Mouse (Mus musculus) E14TG2a.4 (cell line): ENCODE data around the gene Fance.
A peak's percentile ranks its signal among the peaks of the same experiment; 100 is the strongest.

Experiments used
- H3K27me3 ChIP-seq: 2 replicates; pipeline ENCODE4 v1.6.1; 2014; ENCODE audit warnings: low read length, control low read depth; ENCODE audit not compliant: insufficient read depth
- H3K36me3 ChIP-seq: 2 replicates; pipeline ENCODE4 v1.6.1; 2014; ENCODE audit warnings: low read length, control low read depth; ENCODE audit not compliant: insufficient read depth
- H3K4me1 ChIP-seq: replicated peaks from 2 replicates; pipeline ENCODE4 v1.6.1; 2014; ENCODE audit warnings: low read depth, low read length, control low read depth
- H3K4me3 ChIP-seq: replicated peaks from 2 replicates; pipeline ENCODE4 v1.5.1; 2014; ENCODE audit warnings: mild to moderate bottlenecking, low read length
- H3K9me3 ChIP-seq: 2 replicates; pipeline ENCODE4 v1.6.1; 2014; ENCODE audit warnings: low read length, control low read depth
- CTCF ChIP-seq: conservative IDR thresholded peaks from 2 replicates; pipeline ENCODE4 v1.5.1; 2014; ENCODE audit warnings: low read length
- NANOG ChIP-seq: IDR thresholded peaks from 2 replicates; pipeline ENCODE4 v1.6.1; 2014; ENCODE audit warnings: borderline replicate concordance, low read length, mixed read lengths
- POU5F1 ChIP-seq: IDR thresholded peaks from 2 replicates; pipeline ENCODE4 v1.6.1; 2014; ENCODE audit warnings: low read length, borderline replicate concordance

Fance gene

DNA sequence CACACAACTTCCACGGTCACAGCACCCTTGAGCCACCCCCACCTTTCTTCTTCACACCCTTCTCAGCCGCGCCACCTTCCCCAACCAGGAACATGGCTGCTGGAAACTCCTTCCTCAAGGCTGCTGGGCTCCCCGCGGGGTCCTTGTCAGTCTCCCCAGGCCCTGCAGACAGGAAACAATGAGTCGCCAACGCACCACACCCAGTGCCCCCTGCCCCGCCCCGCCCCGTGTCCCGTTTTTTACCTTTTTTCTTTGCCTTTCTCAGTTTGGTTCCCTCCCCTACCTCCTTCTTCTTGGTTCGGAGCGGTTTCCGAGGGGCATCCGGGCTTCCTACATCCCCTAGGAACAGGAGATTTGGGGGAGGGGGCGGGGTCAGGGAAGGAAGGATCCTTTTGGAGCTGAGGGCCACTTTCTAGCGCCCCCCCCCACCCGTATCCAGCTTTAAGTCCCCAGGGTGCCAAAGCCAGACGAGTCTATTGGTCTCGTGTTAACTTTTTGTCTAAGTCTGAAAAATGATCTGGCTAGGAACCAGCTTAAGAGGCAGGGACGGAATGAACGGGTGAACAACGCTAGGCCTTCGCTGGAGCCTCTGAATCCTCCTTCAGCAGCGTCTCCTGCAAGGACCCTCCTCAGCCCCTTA is 49.5 kb downstream of the Fance start:
- peaks cover 71% of the 10 kb centered on the region for H3K4me1 ChIP-seq
- H3K27me3 ChIP-seq, result peaks cover 60% of the 10 kb centered on the region
- no peaks in the 10 kb centered on the region for H3K9me3 ChIP-seq
- no peaks in the 10 kb centered on the region for H3K36me3 ChIP-seq
- H3K4me3 ChIP-seq, result peak overlapping the region; percentile 78
- no peak for TF ChIP-seq POU5F1
- TF ChIP-seq CTCF, result no peak
- no peak for TF ChIP-seq NANOG

DNA sequence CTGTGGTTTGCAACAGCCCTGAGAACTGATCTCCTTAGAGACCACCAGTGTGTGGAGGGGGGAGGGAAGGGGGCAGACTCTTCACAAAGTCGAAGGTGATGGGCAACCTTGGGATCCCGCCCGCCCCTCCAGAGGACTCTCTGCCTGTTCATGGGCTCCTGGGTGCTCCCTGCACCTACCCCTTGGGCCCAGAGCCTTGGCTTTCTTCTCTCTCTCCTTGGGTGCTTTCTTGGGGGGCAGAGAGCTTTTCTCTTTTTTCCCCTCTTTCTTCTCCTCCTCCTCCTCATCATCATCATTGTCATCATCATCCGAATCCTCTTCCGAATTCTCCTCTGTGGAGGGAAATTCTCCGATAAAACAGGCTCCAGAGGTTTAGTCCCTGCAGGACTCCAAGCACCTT is 50.2 kb downstream of the Fance start:
- Histone ChIP-seq H3K4me3 (peak overlapping the region; percentile 78), H3K27me3 (peaks cover 60% of the 10 kb centered on the region), H3K9me3 (no peaks in the 10 kb centered on the region), H3K4me1 (peaks cover 69% of the 10 kb centered on the region), H3K36me3 (no peaks in the 10 kb centered on the region)
- TF ChIP-seq CTCF (no peak), NANOG (no peak), POU5F1 (no peak)

DNA sequence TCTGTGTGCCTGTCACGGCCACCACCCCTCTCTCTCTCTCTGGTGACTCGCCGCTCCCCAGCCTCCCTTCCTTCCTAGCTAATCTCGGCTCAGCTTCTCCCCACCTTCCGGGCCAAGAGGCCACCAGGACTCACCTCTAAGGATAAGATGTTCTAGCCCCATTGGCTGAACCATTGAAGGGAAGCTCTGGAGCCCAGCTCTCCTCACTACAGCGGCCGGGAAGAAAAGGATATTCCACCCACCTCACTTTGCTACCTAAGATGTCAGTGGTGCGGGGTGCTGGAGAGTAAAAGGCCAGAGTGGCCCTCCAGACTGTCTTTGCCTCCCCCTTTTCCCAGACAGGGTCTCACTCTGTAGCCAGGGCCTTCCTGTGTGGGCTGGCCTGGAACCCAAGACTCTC is 51.8 kb downstream of the Fance start, which contains the start of gene Tulp1:
Gene Tulp1, minus strand, starts transcription at position 101 of the 400 bp plus-strand sequence.
- no peaks in the 10 kb centered on the region for H3K9me3 ChIP-seq
- peak within 1 kb of the TSS; percentile 78 for H3K4me3 ChIP-seq
- peaks cover 50% of the 10 kb centered on the region for H3K27me3 ChIP-seq
- H3K4me1 ChIP-seq, result peaks cover 65% of the 10 kb centered on the region
- no peaks in the 10 kb centered on the region for H3K36me3 ChIP-seq
- TF ChIP-seq POU5F1 (no peak), CTCF (no peak), NANOG (no peak)

DNA sequence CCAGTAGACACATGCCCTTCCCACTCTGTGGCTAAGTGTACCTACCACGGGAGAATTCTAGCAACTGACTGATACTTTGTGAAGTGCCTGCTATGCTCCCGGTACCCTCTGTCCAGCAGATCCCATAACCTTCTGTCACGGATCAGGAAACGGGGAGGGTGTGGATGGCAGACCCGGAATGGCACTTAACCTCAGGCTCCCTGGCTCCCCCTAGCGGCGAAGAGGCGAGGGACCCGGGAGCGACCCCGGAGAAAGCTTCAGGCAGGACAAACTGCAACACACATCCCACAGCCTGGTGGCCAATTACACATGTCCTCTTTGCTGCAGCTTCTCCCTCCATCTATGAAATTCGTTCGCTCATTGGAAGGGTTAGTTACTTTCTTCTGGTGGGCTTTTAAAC is 55.1 kb downstream of the Fance start:
- no peaks in the 10 kb centered on the region for H3K9me3 ChIP-seq
- no peaks in the 10 kb centered on the region for H3K36me3 ChIP-seq
- H3K4me1 ChIP-seq, result peaks cover 55% of the 10 kb centered on the region
- no peak overlapping the region for H3K4me3 ChIP-seq
- no peak for TF ChIP-seq NANOG
- peak; percentile 96 for TF ChIP-seq CTCF
- no peak for TF ChIP-seq POU5F1
- H3K27me3 ChIP-seq, result peaks cover 29% of the 10 kb centered on the region

DNA sequence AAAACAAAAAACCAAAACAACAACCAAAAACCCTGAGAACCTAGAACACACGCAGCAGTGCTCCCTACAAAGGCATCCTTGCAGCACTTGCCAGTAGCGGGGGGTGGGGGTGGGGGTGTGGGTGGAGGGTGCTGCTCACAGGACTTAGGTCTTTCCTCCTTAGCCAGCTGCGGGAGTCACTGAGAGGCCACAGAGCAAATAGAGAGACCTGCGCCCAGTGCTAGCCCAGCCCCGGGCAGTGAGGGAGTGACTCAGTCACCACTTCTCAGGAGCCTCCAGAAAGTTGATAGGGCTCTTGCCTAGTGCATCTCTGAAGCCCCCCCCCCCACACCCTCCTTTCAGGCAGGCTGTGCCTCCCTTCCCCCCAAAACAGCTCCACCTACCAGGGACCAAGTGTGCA is 55.7 kb downstream of the Fance start:
- Histone ChIP-seq H3K27me3 (peaks cover 23% of the 10 kb centered on the region), H3K4me3 (no peak overlapping the region), H3K9me3 (no peaks in the 10 kb centered on the region), H3K36me3 (no peaks in the 10 kb centered on the region), H3K4me1 (peaks cover 53% of the 10 kb centered on the region)
- TF ChIP-seq POU5F1, result no peak
- no peak for TF ChIP-seq CTCF
- no peak for TF ChIP-seq NANOG

DNA sequence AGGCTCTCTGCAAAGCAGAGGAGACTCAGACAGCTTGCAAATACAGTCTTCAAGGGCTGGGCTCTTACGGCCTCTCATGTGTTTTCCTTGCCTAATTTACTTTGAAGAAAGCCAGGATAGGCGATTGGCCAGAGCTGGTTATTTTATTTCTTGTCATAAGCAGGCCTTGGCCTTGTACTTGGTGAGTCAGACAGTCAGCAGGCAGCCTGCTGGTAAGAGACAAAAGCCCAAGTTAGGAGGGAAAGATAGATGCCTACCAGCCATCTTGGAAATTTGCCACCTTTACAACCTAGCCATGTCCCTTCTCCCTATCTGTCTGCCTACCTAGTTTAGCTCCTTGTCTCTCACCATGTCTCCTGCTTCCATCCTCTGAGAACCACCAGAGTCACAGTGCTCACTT is 58.0 kb downstream of the Fance start:
- Histone ChIP-seq H3K27me3 (peaks cover 3% of the 10 kb centered on the region; the same call in 1 of the 2 replicates), H3K36me3 (no peaks in the 10 kb centered on the region), H3K4me1 (peaks cover 56% of the 10 kb centered on the region), H3K9me3 (no peaks in the 10 kb centered on the region), H3K4me3 (no peak overlapping the region)
- TF ChIP-seq NANOG (no peak), CTCF (no peak), POU5F1 (no peak)

DNA sequence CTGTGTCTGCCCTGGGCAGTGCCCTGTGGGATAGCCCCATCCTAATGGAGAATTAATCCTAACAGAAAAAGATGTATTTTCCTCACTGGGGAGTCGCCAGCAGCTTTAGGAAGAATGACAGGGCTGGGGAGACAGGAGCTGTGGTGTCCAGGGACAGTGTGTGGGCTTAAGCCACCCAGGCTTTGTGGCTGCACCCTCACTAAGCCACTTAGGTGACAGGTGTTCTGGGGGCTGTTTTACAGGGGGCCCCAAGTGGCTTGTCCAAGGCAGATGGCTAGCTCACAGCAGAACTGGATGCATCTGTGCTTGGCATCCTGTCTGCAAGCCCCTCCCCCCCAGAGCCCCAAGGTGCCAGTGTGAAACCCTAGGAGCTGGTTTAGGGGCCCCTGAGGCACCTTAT is 58.6 kb downstream of the Fance start:
- Histone ChIP-seq H3K36me3 (no peaks in the 10 kb centered on the region), H3K9me3 (no peaks in the 10 kb centered on the region), H3K4me3 (no peak overlapping the region), H3K27me3 (peaks cover 3% of the 10 kb centered on the region; the same call in 1 of the 2 replicates), H3K4me1 (peaks cover 59% of the 10 kb centered on the region)
- no peak for TF ChIP-seq NANOG

DNA sequence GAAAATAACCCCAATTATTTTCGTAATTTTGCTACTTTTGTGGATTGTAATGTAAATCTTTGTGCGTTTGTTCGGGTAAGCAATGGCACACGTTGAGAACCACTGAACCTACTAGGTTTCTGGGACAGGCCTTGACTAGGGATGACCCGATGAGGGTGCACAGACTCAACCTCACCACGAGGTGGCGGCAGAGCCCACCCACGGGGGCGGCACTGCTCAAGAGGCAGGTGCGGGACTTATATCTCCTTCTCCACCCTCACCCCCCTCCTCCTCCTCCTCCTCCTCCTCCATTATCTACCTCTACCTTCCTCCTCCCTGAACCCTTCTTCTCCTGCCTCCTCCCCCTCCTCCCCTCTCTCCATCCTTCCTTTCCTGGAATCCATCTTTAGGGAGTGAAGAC is 60.5 kb downstream of the Fance start:
- TF ChIP-seq POU5F1 (no peak), CTCF (peak; percentile 57), NANOG (no peak)
- no peaks in the 10 kb centered on the region for H3K36me3 ChIP-seq
- H3K4me1 ChIP-seq, result peaks cover 52% of the 10 kb centered on the region
- peaks cover 9% of the 10 kb centered on the region; the same call in 1 of the 2 replicates for H3K27me3 ChIP-seq
- H3K4me3 ChIP-seq, result no peak overlapping the region
- H3K9me3 ChIP-seq, result no peaks in the 10 kb centered on the region

DNA sequence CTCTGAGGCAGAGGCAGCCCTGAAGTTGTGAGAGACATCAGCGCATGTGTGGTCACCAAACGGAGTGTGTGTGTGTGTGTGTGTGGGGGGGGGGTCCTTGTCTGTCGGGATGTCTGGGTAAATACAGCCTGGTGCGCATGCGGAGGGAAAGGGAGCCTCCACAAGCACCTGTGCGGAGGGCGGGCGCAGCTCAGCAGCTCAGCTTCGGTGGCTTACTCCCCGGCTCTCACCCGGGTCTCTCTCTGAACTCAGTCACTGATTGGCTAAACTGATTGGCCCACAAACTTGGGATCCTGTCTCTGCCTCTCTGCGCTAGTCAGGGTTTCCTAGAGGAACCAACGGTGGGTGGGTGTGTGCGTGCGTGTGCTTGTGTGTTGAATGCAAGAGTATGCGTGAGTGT is 61.2 kb downstream of the Fance start:
- H3K4me1 ChIP-seq, result peaks cover 47% of the 10 kb centered on the region
- H3K9me3 ChIP-seq, result no peaks in the 10 kb centered on the region
- H3K27me3 ChIP-seq, result peaks cover 9% of the 10 kb centered on the region; the same call in 1 of the 2 replicates
- H3K36me3 ChIP-seq, result no peaks in the 10 kb centered on the region
- TF ChIP-seq NANOG, result no peak
- TF ChIP-seq CTCF, result no peak
- no peak for TF ChIP-seq POU5F1
- no peak overlapping the region for H3K4me3 ChIP-seq
